In genomic region chr1:144179559-144179958, GRCm38 (mm10) we compare ENCODE assay signal across 26 mouse cellular contexts. TPM values are rescaled to one million over a fixed set of nuclear protein-coding genes. Genes with fewer than 3 reads are reported as not detected.
DNase-seq lines count a peak whose midpoint lies in the region; ATAC-seq and TF ChIP-seq lines count a peak whose summit lies in the region.
"Had no signal": no experiment of that assay in that cellular context is flagged by ENCODE, and none has a peak within 500 bp of the region (broad histone marks: within the 10 kb centered on the region; RNA-seq: fewer than 3 reads in every experiment).

No protein-coding gene starts in this region.

- H3K27me3 ChIP-seq in heart, adult 2 months (ENCODE audit: control insufficient read depth, insufficient read depth, low read length), result no peaks in the 10 kb centered on the region
- H3K27me3 ChIP-seq in midbrain, postnatal 0 days (ENCODE audit: insufficient read depth, low read length), result no peaks in the 10 kb centered on the region
- no peaks in the 10 kb centered on the region for H3K27me3 ChIP-seq in midbrain, embryonic 13.5 days
- H3K27me3 ChIP-seq: embryonic facial prominence, embryonic 13.5 days; forebrain, embryonic 15.5 days; liver, embryonic 13.5 days; megakaryocyte, embryonic 14.5 days; midbrain, embryonic 15.5 days had no signal

- intact Hi-C loops in heart, adult 2 months (cut with DNase I), result no loop called here
- intact Hi-C loops in left cerebral cortex, adult 2 months (cut with DNase I), result no loop called here

- 90% methylated on average over 4 of the region's 4 CpGs for WGBS in heart, adult 2 months
- WGBS in midbrain, postnatal 0 days, result 93% methylated on average over 4 of the region's 4 CpGs
- 90% methylated on average over 4 of the region's 4 CpGs for WGBS in midbrain, embryonic 13.5 days

- no peak overlapping the region for H3K9ac ChIP-seq in heart, adult 2 months (ENCODE audit: low read depth, low read length)
- H3K9ac ChIP-seq in midbrain, postnatal 0 days (replicated peaks; ENCODE audit: low read length, poor library complexity, severe bottlenecking), result no peak overlapping the region
- no peak overlapping the region for H3K9ac ChIP-seq in midbrain, embryonic 13.5 days (replicated peaks)
- H3K9ac ChIP-seq: embryonic facial prominence, embryonic 13.5 days; forebrain, embryonic 15.5 days; liver, embryonic 13.5 days; midbrain, embryonic 15.5 days had no signal

- no peak for DNase-seq in heart, adult 2 months
- DNase-seq in heart, adult 9 months (ENCODE audit: low spot score in 2 of 2), result no peak
- no peak for DNase-seq in midbrain, postnatal 0 days (ENCODE audit: low spot score)
- DNase-seq in R1 (ENCODE audit: low read depth, low spot score), result peak; percentile 49
- no peak for DNase-seq in left cerebral cortex, adult 8-10 months (ENCODE audit: low spot score in 2 of 2)
- no peak for DNase-seq in adrenal gland, adult (ENCODE audit: inconsistent age in 2 of 2, low spot score in 1 of 2)
- DNase-seq in left cerebral cortex, adult 2 months (ENCODE audit: extremely low spot score in 1 of 2, low spot score in 2 of 2), result no peak
- DNase-seq: adrenal gland, adult 8-10 months; cerebellum, adult 11 months; cerebellum, postnatal 10 days; gastrocnemius, postnatal 14 days; kidney, adult 2 months; kidney, postnatal 25 days; liver, embryonic 13.5 days; lung, postnatal 10 days; right cerebral cortex, postnatal 4 days; thymus, postnatal 14 days had no signal

- no peak for ATAC-seq in midbrain, postnatal 0 days (ENCODE audit: low FRiP score)
- ATAC-seq in midbrain, embryonic 13.5 days, result no peak
- ATAC-seq: forebrain, embryonic 15.5 days; inflammation-experienced regulatory T-cells, adult 6 months; midbrain, embryonic 15.5 days had no signal

- H3K27ac ChIP-seq in heart, adult 2 months, result no peak overlapping the region
- H3K27ac ChIP-seq in midbrain, postnatal 0 days (ENCODE audit: low read depth, low read length), result no peak overlapping the region
- H3K27ac ChIP-seq in midbrain, embryonic 13.5 days, result no peak overlapping the region
- H3K27ac ChIP-seq in left cerebral cortex, adult 2 months, result no peak overlapping the region
- H3K27ac ChIP-seq: embryonic facial prominence, embryonic 13.5 days; forebrain, embryonic 15.5 days; heart, embryonic 10.5 days; liver, embryonic 13.5 days; midbrain, embryonic 15.5 days; stomach, postnatal 0 days had no signal

- H3K4me1 ChIP-seq in heart, adult 2 months (ENCODE audit: control insufficient read depth, insufficient read depth, low read length), result no peaks in the 10 kb centered on the region
- H3K4me1 ChIP-seq in midbrain, postnatal 0 days (ENCODE audit: insufficient read depth, low read length), result no peaks in the 10 kb centered on the region
- H3K4me1 ChIP-seq in midbrain, embryonic 13.5 days (replicated peaks), result peaks cover 10% of the 10 kb centered on the region
- H3K4me1 ChIP-seq: heart, embryonic 10.5 days; liver, embryonic 13.5 days had no signal

- no peak for TF ChIP-seq EP300 in heart, adult 2 months (IDR thresholded peaks at IDR 0.05; ENCODE audit: insufficient read depth, low read depth, low read length)

- no peaks in the 10 kb centered on the region for H3K36me3 ChIP-seq in heart, adult 2 months (ENCODE audit: control insufficient read depth, insufficient read depth, low read length)
- H3K36me3 ChIP-seq in midbrain, postnatal 0 days (ENCODE audit: insufficient read depth, low read length), result no peaks in the 10 kb centered on the region
- H3K36me3 ChIP-seq in midbrain, embryonic 13.5 days, result no peaks in the 10 kb centered on the region
- H3K36me3 ChIP-seq: embryonic facial prominence, embryonic 13.5 days; forebrain, embryonic 15.5 days; heart, embryonic 10.5 days; liver, embryonic 13.5 days; midbrain, embryonic 15.5 days had no signal

- no peaks in the 10 kb centered on the region for H3K79me2 ChIP-seq in heart, adult 2 months (replicated peaks; ENCODE audit: control insufficient read depth, insufficient read depth, low read length)

- TF ChIP-seq CTCF in heart, adult 2 months (IDR thresholded peaks at IDR 0.05), result peak; percentile 12; the same call in 1 of the 2 replicates
- peak; percentile 8; the same call in 1 of the 2 replicates for TF ChIP-seq CTCF in midbrain, postnatal 0 days (IDR thresholded peaks at IDR 0.05)
- TF ChIP-seq CTCF in left cerebral cortex, adult 2 months (IDR thresholded peaks at IDR 0.05), result no peak; the same call in 1 of the 2 replicates

- no peak overlapping the region for H3K4me3 ChIP-seq in heart, adult 2 months
- no peak overlapping the region for H3K4me3 ChIP-seq in midbrain, postnatal 0 days (ENCODE audit: low read depth, low read length)
- H3K4me3 ChIP-seq in midbrain, embryonic 13.5 days (replicated peaks), result no peak overlapping the region
- no peak overlapping the region for H3K4me3 ChIP-seq in left cerebral cortex, adult 2 months
- H3K4me3 ChIP-seq: embryonic facial prominence, embryonic 13.5 days; forebrain, embryonic 15.5 days; heart, embryonic 10.5 days; liver, embryonic 13.5 days; megakaryocyte, embryonic 14.5 days; midbrain, embryonic 15.5 days had no signal

- no peak overlapping the region for H3K4me2 ChIP-seq in midbrain, postnatal 0 days (ENCODE audit: low read depth, low read length, poor library complexity, severe bottlenecking)
- H3K4me2 ChIP-seq in midbrain, embryonic 13.5 days (replicated peaks), result no peak overlapping the region
- H3K4me2 ChIP-seq: embryonic facial prominence, embryonic 13.5 days; forebrain, embryonic 15.5 days; liver, embryonic 13.5 days; midbrain, embryonic 15.5 days had no signal

- no peak for TF ChIP-seq POLR2A in heart, adult 2 months (IDR thresholded peaks at IDR 0.05; ENCODE audit: insufficient read depth, low read depth, low read length)

- no peaks in the 10 kb centered on the region for H3K9me3 ChIP-seq in midbrain, postnatal 0 days (ENCODE audit: low read length)
- no peaks in the 10 kb centered on the region for H3K9me3 ChIP-seq in midbrain, embryonic 13.5 days
- H3K9me3 ChIP-seq: embryonic facial prominence, embryonic 13.5 days; forebrain, embryonic 15.5 days; heart, embryonic 10.5 days; liver, embryonic 13.5 days; megakaryocyte, embryonic 14.5 days; midbrain, embryonic 15.5 days had no signal

RNA-seq across cellular contexts. Expression of gene Rgs13, which starts 2.4 kb away (rescaled TPM):
- total RNA-seq in heart, adult 2 months (2021), result not detected
- polyA plus RNA-seq in heart, adult 2 months (2012; rRNA removed), result not detected in 2 replicates
- total RNA-seq in midbrain, postnatal 0 days (2014; rRNA removed), result 0.71 TPM in 1 of 2 replicates, not detected in the other
- polyA plus RNA-seq in midbrain, postnatal 0 days (2015; fragmentation: Nextera tagmentation; extraction: Ambion mirVana), result 0.65 and 0.95 TPM in 2 replicates
- polyA plus RNA-seq in midbrain, embryonic 13.5 days (2015; fragmentation: Nextera tagmentation; extraction: Ambion mirVana), result 2.4 and 3.5 TPM in 2 replicates
- total RNA-seq in left cerebral cortex, adult 8-10 months (2022), result 1 to 10 TPM in 2 of 4 experiments, under 1 TPM in 2; 0.57 to 1.4 (median 0.93) TPM
- total RNA-seq in left cerebral cortex, adult 2 months (2021), result under 1 TPM; 0.54 to 0.61 TPM
- total RNA-seq: adrenal gland, adult 8-10 months had no signal
- polyA plus RNA-seq: heart, embryonic 10.5 days; kidney, adult 2 months; limb, embryonic 11.5 days; liver, embryonic 13.5 days had no signal
